Mouse (Mus musculus): ENCODE data around the gene Sipa1. TPM values are rescaled to one million over a fixed set of nuclear protein-coding genes. Genes with fewer than 3 reads are reported as not detected.

The Sipa1 gene
- polyA plus RNA-seq, 2 experiments from 2014 or later: 19.0 to 25.6 TPM

GRCm38 (mm10) chr19:5686437-5686836 lies 22.9 kb upstream of the Sipa1 start:
- no peak for ATAC-seq

- no peak for ATAC-seq
These were observed 22.4 kb upstream of the Sipa1 start for GRCm38 (mm10) chr19:5685861-5686260.

GRCm38 (mm10) chr19:5685431-5685830 lies 21.9 kb upstream of the Sipa1 start:
- ATAC-seq: no peak

- no peak for ATAC-seq
These were observed 21.5 kb upstream of the Sipa1 start for GRCm38 (mm10) chr19:5684985-5685384.

- ATAC-seq: no peak
These were observed 20.7 kb upstream of the Sipa1 start for GRCm38 (mm10) chr19:5684236-5684635.

- ATAC-seq: no peak
These were observed 16.9 kb upstream of the Sipa1 start for GRCm38 (mm10) chr19:5680432-5680831.

- no peak for ATAC-seq
These were observed 4.9 kb upstream of the Sipa1 start for GRCm38 (mm10) chr19:5668372-5668771.

GRCm38 (mm10) chr19:5666386-5666785 lies 2.9 kb upstream of the Sipa1 start:
- ATAC-seq: no peak

- no peak for ATAC-seq
These were observed 2.0 kb upstream of the Sipa1 start for GRCm38 (mm10) chr19:5665465-5665864.

- ATAC-seq: no peak
These were observed 1.3 kb upstream of the Sipa1 start for GRCm38 (mm10) chr19:5664669-5665257.

- ATAC-seq: peak; percentile 50
These were observed 1.2 kb downstream of the Sipa1 start for GRCm38 (mm10) chr19:5662310-5662709.

GRCm38 (mm10) chr19:5660942-5661751 lies 2.4 kb downstream of the Sipa1 start:
- peak; percentile 25 for ATAC-seq

- ATAC-seq: no peak
These were observed 8.7 kb downstream of the Sipa1 start for GRCm38 (mm10) chr19:5654720-5655298.

GRCm38 (mm10) chr19:5653969-5654719 lies 9.4 kb downstream of the Sipa1 start:
- no peak for ATAC-seq

- ATAC-seq: no peak
These were observed 10.9 kb downstream of the Sipa1 start for GRCm38 (mm10) chr19:5652570-5652969.

- ATAC-seq: no peak
These were observed 11.8 kb downstream of the Sipa1 start for GRCm38 (mm10) chr19:5651502-5652274.

- ATAC-seq: no peak
These were observed 14.2 kb downstream of the Sipa1 start for GRCm38 (mm10) chr19:5649298-5649741.

- ATAC-seq: peak; percentile 95
These were observed 14.9 kb downstream of the Sipa1 start for GRCm38 (mm10) chr19:5648401-5649297.

GRCm38 (mm10) chr19:5647791-5648190 lies 15.7 kb downstream of the Sipa1 start:
- ATAC-seq: no peak

- no peak for ATAC-seq
These were observed 16.7 kb downstream of the Sipa1 start for GRCm38 (mm10) chr19:5646731-5647330.

- ATAC-seq: no peak
These were observed 18.2 kb downstream of the Sipa1 start for GRCm38 (mm10) chr19:5645280-5645679.

Data from CD4-positive, CD25-positive, alpha-beta regulatory T cell, adult 4 months (primary cell).